Mouse (Mus musculus) G1E (cell line): ENCODE data around the gene Lrrtm4.

Experiments used
- CTCF ChIP-seq: IDR thresholded peaks from 2 replicates; pipeline ENCODE4 v1.5.1; 2012; ENCODE audit warnings: low read depth, low read length, inconsistent platforms, mixed read lengths
- TAL1 ChIP-seq: conservative IDR thresholded peaks from 2 replicates; pipeline ENCODE4 v1.6.1; 2012; ENCODE audit warnings: low read depth, low read length, inconsistent platforms, mixed read lengths

DNA sequence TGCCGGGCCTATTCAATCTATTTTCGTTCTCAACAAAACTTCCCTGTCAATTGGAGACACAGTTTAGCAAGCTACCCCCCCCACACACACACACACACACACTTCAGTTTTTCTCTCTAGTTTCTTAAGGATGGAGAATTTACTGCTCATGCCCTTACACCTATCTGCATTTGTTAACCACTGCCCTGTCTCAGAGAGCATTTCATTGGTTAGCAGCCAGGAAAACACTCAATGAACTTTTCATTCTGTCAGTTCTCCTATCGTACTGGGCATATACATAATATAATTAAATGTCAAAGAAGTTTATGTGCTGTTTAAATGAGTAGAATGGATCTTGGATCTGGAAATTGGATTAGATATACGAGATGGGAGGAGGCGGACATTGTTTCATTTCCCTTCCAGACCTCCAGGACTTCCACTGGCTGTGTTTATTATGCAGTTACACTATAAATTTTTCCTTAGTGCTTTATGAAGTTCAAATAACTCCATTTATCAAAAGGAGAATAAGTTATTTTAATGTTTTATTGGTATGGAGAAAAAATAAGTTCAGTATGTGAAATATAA lies 742.0 kb downstream of the Lrrtm4 start:
- TF ChIP-seq CTCF (no peak), TAL1 (no peak)
